Mouse (Mus musculus): ENCODE measurements around the gene Itpr2.

Itpr2 gene

DNA sequence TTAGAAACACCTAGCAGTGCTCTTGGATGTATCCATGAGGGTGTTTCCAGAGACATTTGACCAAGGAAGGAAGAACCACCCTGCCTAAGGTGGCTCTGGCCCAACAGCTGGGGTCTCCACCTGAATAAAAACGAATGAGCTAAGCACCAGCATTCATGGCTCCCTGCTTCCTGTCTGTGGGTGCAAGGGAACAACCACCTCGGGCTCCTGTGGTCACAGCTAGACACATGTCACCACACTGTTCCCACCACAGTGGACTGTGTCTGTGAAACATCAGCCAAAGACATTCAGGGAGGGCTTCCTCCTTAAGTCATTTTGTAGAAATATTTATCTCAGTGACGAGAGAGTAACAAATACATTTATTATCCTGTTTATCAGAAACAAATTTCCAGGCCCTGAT is 196.0 kb downstream of the Itpr2 start:
- no peak for DNase-seq (ENCODE audit: low spot score)

DNA sequence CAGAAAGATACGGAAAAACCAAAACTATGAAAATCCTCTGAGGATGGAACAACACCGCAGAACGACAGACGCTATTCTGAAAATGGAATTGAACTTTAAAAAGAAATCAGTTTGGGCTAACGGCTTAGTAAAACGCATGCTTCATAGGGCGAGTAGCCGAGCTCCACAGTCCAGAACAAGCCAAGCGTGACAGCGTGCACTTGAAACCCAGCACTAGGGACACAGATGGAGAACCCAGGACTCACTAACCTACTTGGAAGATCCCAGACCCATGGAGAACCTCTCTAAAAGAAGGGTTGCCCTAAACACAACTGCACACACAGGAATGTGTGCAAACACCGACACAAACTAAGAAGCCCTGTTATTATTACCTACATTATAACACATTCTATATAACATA is 197.9 kb downstream of the Itpr2 start:
- DNase-seq (ENCODE audit: low spot score), result no peak

DNA sequence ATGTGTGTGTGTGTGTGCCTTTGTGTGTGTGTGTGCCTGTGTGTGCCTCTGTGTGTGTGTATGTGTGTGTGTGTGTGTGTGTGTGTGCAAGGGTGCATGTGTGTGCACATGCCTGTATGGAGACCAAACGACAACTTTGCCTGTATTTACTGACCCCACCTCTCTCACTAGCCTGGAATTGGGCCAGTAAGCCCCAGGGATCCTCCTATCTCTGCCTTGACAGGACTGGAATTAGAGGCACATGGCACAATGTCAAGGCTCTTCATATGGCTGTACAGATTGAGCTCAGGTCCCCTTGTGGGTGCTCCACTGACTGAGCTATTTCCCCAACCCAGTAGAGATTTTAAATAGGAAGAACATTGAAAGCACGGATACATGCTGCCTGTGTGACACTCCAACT is 198.7 kb downstream of the Itpr2 start:
- no peak for DNase-seq (ENCODE audit: low spot score)

DNA sequence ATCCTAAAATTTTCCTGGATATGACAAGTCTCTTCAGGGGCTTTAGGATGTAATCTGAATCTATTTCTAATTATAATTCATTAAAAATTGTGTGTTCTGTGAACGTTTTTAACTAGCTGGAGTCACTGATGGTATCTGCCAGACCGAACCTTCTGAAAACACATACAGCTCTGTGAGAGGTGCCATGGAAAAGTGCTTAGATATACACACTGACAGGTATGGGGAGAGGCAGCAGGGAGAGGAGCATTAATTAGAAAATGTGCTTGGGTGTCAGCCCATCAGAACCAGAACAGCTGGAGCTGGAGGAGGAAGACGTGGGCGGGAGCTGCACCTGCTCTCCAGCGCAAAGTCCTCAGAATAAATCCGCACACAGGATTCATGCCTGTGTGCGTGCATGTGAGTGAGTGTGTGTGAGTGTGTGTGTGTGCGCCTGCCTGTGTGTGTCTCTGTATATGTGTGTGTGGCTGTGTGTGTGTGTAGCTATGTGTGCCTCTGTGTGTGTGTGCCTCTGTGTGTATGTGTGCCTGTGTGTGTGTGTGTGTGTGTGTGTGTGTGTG is 199.4 kb downstream of the Itpr2 start:
- DNase-seq (ENCODE audit: low spot score), result no peak

DNA sequence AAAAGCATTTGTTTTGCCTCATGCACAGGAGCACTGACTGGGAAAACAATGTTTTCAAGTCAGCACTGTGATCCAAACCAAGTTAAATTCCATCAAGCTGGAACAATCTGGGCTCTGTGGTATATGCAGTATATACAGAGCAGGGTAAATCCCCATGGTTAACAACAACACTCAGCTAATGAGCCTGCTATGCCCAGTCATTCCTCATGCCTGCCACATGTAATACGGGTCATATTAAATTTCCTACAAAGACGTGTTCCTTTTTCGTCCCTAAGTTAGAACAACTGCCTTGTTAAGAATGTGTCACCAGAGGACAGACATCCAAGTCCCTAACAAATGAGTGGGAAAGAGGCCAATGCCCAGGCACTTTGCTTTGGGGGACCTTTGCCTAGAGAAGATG is 199.9 kb downstream of the Itpr2 start:
- DNase-seq (ENCODE audit: low spot score), result no peak

DNA sequence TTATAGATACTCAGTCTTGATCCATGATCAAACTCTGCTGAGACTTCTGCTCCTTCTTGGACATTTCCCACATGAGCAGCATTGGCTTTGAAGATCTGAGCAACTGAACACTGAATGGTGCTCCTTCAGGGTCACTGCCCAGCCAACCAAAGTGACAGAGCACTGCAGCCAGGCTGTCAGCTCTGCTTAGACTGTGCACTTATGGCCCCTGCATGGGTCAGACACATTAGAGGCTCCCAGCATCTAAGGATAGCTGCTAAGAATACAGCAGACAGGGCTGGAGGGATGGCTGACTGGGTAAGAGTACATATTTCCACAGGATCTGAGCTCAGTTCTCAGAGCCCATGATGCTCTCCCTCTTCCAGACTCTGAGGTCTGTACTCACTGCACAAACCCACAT is 201.1 kb downstream of the Itpr2 start:
- DNase-seq (ENCODE audit: low spot score), result no peak

DNA sequence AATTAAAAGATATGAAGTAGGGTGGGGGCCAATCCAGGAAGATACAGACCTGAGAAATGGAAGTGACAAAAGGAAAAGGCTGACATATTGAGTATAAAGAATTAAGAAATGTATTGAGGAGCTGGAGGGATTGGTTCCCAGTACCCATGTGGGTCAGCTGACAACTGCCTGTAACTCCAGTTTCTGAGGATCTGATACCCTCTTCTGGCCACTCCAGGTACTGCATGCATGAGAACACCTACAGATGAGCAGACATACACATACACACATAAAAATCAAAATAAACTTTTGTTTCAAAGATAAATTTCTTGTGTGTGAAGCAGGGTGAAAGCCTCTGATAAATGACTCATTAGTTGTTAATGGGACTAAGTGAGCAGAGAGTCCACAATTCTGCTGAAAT is 203.3 kb downstream of the Itpr2 start:
- no peak for DNase-seq (ENCODE audit: low spot score)

DNA sequence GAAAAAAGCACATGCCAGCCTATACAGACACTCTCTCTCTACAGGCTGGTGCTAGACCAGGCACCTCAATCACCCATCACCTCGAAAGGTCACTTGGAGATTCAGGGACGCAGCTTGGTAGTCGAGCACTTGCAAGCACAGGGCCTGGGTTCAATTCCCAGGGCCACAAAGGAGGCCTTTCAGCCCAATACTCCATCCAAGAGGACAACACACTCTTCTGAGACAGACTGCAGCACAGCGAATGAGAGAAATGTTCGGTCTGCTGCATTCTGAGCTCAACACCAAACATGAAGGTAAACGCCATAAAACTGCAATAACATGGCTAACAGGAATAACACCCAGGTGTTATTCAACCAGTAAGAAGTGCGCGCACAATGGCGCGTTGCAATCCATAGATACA is 211.0 kb downstream of the Itpr2 start:
- DNase-seq (ENCODE audit: low spot score), result no peak

DNA sequence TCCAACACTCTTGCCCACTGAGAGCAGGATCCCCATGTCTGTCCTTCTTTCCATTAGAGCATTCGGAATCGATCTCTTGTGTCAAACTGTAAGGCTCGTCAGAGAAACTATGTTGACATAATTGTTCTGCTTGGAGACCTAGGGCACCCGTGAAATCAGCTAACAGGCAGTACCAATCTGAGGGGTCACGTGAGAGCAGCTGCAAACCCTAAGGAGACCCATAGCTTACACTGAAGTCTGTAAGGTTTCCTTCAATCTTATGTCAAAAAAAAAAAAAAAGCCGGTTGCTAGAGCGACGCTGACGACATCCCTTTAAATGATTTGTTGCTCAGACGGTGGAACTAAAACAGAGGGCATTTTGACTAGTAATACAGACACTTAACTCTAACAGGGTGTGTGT is 212.2 kb downstream of the Itpr2 start:
- no peak for DNase-seq (ENCODE audit: low spot score)

DNA sequence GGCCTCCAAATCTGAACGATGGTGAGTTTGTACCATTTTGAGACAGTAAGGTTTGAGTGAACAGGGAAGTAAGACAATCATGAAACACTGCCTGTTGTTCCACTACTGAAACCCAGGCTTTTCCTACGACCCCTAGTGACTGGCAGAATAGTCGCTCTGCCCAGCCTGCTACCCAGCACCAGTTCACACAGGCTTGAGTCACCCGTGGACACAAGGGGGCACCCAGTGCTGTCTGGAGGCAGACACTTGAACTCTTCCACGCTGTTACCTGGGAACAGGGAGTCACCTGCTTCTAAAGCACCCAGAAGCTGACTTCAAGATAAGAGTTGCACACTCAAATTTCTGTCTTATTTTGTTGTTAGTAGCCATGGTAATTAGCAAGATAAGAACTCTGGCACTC is 213.8 kb downstream of the Itpr2 start:
- no peak for DNase-seq (ENCODE audit: low spot score)

DNA sequence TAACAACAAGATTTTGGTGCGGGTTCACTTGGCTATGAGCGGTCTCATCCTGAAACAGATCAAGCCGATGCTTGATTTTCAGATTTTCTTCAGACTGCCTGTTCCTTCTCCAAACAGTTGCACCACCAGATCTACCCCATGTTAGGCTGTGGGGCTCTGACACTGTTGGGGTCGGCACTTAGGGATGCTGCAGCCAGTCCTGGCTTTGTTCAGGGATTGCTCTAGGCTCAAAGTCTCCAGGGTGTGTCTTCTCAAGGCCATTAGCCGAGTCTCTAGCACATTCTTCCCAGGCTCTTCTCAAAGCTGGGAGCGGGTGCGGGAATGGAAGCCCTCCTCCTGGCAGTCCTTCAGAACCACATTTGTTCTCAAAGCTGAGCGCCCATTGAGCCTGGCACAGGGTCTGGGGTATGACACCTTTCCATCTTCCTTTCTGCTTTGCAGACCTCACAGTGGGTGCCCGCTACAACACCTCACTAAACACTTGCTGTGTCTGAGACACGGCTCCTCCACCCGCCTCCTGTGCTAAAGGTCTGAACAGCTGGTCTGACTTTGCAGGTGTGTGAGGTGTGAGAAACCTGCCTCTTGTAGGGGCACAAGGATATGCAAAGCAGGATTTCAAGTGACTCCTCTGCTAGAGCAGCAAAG is 217.0 kb downstream of the Itpr2 start:
- no peak for DNase-seq (ENCODE audit: low spot score)

DNA sequence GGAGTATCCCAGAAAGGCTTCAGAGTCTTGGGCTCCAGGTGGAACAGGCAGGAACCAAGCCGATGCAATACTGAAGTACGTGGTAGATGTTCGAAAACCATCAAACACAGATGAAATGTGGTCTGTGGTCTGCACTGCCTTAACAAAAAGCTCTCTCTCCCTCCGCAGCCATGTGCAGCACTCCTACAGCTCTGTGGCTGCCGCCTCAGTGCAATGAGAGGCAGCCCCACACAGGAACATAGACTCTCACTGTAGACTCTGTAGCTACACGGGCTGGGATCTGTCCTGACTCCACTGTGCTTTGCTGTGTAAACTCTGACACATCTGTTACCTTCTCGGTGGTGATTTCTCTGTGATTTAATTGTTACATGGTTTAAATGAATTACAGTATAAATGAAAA is 218.0 kb downstream of the Itpr2 start:
- no peak for DNase-seq (ENCODE audit: low spot score)

DNA sequence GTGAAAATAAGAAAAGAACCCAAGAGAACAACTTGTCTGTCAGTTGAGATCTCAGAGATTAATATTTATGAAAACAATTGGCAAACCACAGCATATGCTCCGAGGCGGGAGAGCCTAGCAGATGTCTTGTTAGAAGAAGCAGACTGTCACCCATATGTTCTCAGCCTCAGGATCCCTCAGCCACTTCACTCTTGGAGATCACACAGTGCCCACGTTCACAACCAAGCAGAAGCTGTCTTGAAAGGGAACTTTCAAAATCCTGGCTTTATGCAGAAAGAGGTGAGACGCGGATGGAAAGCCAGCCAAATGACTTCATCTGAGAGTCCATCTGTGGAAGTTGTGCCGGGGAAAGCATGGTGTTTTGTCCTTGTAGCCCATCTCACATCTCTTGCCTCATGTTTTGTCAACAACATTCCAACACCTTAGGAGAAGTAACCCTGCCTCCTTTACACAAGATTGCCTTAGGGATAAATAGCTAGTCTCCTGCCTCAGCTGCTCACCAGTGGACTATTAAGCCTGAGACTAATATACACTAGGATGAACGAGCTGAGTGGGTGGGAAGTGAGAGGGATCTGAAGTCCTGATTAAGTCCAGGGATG is 219.9 kb downstream of the Itpr2 start:
- no peak for DNase-seq (ENCODE audit: low spot score)

DNA sequence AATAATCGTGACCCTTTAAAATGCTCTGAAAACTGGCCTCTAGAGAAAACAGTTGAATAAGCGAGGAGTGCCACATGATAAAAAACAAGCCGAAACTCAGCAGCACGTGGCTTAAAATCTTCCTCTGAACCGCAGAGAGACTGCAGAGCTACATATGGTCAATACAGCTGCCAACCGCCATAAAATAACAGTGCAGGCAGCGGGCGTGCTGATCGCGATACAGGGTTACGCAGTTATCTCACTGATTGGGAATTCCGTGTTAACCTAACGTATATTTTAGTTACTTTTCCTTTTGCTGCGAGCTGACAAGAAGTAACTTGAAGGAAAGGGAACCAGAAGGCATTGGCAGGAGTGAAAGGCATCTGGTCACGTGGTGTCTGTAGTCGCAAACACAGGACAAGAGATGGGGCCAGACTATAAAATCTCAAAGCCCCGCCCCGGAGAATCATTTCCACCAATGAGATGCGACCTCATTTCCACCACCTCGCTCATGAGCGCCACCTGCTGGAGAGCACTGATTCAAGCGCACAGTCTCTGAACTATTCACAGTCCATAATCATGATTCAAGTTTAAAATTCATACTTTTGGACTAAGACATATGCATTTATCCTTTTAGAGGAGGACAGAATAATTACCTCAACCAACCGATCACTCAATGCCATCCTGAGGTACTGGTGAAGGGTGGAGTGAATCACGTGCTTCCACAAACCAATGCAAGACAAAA is 220.7 kb downstream of the Itpr2 start:
- DNase-seq (ENCODE audit: low spot score), result no peak

DNA sequence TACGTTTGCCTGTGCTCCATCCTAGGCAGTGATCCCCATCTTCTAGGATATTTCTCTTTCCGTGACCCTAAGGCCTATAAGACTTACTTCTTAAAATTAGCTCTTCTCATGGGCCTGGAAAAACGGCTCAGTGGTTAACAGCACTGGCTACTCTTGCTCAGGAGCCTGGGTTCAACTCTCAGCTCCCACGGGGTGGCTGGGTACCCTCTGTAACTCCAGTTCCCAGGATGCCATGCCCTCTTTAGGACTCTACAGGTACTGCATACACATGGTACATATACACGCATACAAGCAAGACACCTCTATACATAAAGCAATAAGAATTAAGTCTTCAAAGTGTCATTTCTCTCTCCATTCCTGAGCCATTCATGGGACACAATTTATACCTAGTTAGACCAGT is 228.8 kb downstream of the Itpr2 start:
- no peak for DNase-seq (ENCODE audit: low spot score)

DNA sequence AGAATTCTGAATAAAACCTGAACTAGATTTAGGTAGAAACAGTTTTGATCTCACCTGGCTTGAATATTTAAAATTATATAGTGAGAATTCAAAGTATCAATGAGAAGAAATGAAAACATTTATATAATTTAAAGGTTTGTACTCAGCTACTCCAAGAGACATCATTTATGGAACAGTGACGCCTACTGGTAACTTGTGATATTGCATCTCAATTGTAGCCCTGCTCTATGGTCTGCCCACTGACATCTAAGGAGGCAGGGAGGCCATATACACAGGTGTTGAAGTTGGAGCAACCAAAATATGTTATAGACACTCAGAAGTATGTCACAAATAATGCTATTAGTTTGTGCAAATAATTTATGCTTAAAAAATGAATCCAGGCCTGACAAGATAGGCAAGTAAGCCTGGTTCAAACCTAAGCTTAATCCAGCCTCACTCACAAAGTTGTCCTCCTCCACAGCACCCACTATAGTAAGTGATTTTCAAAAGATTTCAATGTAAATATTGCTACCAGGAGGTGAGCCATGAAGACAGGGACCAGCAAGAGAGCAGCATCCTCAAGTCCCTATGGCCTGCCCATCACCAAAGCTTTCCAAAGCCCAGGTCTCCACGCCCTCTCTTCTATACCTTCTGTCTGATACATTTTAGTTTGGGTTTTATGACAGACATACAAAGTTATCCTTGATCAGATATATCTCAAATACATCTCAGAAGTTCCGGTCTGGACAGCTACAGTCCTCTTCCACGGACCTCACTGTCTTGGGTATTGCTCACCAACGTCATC is 229.6 kb downstream of the Itpr2 start:
- peak; percentile 43 for DNase-seq (ENCODE audit: low spot score)

DNA sequence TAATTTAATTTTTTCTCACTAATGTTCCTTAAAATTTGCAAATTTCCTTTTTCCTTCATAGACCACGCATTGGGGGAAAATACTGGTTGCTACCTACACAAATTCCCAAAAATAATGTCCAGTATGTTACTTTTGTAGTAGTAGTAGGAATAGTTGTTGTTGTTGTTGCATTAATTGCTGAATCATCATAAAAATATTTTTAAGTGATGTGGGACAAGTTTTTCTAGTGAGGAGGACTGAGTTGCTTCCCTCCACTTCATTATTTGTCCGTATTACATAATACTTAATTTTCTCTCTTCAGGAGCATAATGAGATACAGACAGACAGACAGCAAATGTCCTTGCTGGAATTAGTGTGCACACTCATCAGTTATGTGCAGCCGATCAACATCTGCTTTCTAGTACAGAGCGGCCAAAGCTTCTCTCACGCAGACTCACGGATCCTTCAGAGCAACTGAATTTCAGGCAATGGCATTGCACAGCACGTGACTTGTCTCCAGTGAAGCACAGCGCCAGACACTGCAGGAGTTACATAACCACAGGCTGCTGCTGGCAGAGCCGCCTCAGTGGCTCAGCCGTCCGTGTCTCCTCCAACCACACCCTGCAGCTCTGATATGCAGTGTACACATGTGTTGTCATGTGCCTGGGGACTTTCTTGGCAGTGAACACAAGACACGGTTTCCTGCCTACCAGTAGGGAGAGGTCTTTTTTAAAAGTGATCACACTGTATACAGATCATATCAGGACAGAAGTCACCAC is 231.1 kb downstream of the Itpr2 start:
- DNase-seq (ENCODE audit: low spot score), result peak; percentile 57

DNA sequence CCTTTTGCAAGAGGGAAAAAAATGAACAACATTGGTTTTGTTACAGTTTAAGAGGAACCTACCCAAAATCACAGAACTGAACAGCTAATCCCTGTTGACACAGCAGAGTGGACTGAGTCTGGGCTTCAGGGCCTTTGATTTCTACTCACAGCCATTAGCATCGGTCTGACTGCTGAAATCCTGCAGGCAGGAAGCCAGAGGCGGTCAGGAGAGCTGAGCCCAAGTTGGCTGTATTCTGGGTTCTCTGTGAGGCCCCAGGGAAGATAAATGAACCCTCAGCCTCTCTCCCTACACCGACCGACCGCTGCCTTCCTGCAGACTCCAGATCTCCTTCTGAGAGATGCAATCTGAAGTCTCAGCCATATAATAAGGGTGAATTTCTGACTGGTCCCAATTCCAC is 231.9 kb downstream of the Itpr2 start:
- no peak for DNase-seq (ENCODE audit: low spot score)

DNA sequence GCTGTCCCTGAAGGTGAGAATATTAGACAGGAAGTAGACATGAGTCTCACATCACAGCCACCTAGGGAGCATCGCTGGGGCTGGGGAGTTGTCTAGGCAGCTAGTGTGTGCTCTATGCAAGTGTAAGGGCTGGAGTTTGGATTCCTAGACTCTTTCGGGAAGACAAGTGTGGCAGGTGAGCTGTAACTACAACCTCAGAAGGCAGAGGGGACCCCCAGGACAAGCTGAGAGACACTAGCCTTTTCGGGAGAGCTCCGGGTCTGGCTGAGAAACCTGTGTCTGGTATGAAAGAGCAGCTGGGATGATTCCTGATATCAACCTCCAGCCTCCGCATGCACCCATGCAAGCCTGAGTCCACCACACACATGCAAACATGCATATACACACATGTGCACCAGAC is 232.7 kb downstream of the Itpr2 start:
- DNase-seq (ENCODE audit: low spot score), result no peak

DNA sequence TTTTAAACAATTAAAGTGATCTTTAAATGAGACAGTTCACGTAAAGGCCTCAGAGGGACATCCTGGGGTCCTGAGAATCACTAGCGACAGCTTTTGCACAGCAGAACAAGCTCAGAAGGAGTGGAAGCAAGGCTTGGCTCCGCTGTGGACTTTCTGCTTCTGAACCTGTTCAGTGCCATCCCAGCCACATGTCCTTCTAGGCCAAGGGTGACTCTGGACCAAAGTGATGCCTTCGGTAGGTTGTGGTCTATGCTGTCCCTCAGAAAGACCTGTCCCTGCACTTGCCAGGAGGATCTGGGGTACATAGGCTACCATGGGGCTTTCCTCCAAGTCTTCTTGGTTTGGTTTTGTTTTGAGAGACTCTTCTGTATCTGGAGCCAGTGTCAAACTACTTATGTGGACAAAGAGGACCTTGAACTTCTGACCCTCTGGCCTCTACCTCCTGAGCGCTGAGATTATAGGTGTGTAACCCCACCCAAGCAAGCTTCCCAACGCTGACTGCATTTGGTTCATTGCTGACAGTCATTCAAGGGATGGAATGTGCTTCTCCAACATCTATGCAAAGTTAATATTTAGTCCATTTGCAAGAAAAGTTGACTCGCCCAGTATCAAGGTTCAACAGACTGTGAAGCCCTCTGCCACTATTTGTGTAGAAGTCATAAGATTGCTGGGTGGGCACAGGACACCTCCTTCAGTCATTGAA is 241.2 kb downstream of the Itpr2 start:
- peak; percentile 80 for DNase-seq (ENCODE audit: low spot score)

DNA sequence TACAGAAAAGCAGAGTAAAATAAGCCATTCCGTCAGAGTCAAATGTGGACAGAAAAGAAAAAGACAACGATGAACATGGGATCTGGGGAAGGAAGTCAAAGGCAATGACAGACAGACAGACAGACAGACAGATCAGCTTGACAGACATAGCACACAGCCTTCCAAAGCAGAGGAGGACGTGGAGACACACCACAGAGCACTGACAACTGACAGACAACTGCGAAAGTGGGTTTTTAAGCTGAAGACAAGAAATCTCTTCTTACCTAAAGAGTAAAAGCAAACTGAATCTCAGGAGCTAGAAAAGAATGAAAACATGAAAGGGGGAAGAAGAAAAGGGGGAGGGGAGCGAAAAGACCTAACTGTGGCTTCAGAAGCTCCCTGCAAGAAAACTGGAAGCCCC is 243.3 kb downstream of the Itpr2 start:
- no peak for DNase-seq (ENCODE audit: low spot score)
